Mouse (Mus musculus) cerebellum, postnatal 36 days (tissue): Measurements from ENCODE around the gene Cpne6.

Experiments used
- DNase-seq, 2 experiments: peaks; one replicate each; pipeline ENCODE4 v3.0.0; 2021 to 2022; ENCODE audit warnings: mixed read lengths in 2 of 2

Gene Cpne6

GRCm38 (mm10) chr14:55510125-55510731, at the start of gene Cpne6:
Cpne6 (plus strand) TSS chr14:55510445.
- no peak for DNase-seq

DNA sequence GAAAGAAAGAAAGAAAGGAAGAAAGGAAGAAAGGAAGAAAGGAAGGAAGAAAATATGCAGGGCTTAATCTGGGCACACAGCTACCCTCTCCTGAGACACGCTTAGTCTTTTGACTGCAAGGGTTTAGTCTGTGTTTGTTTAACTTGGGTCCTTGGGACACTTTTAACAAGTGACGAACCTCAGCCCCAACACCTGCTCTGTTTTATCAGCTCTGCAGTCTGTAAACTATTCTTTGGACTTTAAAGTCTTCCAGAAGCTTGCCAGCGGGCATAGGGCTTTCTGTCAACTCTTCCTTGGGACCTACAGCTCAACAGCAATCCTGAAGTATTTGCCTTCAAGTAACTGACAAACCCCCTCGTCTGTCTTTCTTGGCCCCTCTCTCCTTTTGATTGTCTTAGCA, 48.5 kb upstream of the Cpne6 start:
- no peak for DNase-seq

DNA sequence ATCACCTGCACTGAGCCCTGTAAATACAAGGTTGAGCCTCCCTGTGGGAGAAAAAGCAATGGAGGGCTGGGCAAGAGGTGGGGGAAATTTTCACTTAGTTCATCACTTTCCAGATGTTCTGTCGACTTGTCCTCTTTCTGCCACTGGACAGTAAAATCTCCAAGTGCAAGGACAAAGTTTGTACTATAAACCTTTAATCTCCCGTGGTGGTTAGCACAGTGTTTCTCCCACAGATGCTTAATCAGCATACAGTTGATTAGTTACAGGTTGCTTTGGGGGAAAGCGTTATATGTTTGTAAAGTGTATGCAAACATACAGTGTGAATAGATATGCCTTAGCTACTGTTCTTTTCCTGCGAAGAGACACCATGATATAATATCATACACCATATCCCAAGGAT, 43.8 kb upstream of the Cpne6 start:
- no peak for DNase-seq

- DNase-seq: no peak
Measured at GRCm38 (mm10) chr14:55467108-55467507, 43.1 kb upstream of the Cpne6 start.

DNA sequence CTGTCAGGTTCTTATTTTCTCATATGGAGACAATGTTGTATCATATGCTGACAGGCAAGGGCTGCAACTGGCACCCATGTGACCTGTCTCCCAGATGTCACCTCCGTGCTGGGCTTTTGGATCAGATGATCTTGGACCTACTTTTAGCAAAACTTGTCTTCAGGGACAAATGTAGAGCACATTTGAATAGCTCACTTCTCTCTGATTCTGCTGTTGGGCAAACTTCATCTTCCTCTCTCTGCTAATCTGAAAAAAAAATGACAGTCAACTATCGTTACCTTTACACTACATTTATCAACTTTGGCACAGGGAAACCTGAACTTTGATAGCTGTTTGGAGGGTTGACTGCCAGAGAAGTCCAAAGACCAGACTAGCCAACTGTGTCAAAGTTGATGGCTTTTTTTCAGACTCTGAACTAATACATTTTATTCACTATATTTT, 41.9 kb upstream of the Cpne6 start:
- DNase-seq: no peak

DNA sequence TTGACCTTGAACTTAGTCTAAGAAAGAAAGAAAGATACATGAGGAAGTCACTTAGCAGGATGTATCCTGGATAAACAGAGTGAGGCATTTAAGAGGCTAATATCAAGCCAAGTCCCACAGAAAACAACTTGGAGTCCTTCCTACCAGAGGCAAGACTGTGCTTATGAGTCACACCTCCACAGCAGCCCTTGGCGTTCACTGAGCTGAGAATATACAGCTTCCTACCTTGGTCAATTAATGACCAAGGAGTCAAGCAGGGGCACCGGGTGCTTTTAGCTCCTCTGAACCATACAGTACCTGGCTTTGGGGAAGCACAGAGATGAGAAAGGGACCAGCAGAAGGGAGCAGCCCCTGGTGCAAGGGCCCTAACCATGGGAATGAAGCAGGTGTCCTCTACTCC, 41.2 kb upstream of the Cpne6 start:
- no peak for DNase-seq

GRCm38 (mm10) chr14:55469821-55470220, 40.4 kb upstream of the Cpne6 start:
- no peak for DNase-seq

DNA sequence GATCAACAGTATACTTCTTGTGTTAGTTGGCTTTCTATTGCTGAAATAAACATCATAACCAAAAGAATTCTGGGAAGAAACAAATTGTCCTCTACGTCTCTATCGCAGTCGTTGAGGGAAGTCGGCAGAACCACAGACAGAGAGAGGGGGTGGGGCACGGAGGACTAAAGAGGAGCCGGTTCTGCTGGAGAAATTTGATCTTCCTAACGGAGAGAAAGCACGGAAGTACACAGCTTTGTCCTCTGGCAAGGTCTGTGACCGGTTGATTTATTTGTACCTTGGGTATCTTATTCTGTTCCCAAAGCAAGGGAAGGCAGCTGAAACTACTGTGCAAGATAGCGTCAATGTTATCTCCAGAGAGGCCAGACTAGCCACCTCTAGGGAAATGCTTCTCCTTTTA, 39.4 kb upstream of the Cpne6 start:
- DNase-seq: no peak

- no peak for DNase-seq
Measured at GRCm38 (mm10) chr14:55475654-55476053, 34.6 kb upstream of the Cpne6 start.

- DNase-seq: no peak
Measured at GRCm38 (mm10) chr14:55477421-55477820, 32.8 kb upstream of the Cpne6 start.

GRCm38 (mm10) chr14:55477829-55478228, 32.4 kb upstream of the Cpne6 start:
- no peak for DNase-seq

GRCm38 (mm10) chr14:55478651-55479599, 31.3 kb upstream of the Cpne6 start, which contains the start of gene Dhrs4:
Dhrs4 (plus strand) TSS chr14:55478758.
- peak; percentile 78 to 82 for DNase-seq

GRCm38 (mm10) chr14:55479629-55480028, 30.6 kb upstream of the Cpne6 start:
- no peak for DNase-seq

- no peak for DNase-seq
Measured at GRCm38 (mm10) chr14:55484430-55485085, 25.7 kb upstream of the Cpne6 start.

DNA sequence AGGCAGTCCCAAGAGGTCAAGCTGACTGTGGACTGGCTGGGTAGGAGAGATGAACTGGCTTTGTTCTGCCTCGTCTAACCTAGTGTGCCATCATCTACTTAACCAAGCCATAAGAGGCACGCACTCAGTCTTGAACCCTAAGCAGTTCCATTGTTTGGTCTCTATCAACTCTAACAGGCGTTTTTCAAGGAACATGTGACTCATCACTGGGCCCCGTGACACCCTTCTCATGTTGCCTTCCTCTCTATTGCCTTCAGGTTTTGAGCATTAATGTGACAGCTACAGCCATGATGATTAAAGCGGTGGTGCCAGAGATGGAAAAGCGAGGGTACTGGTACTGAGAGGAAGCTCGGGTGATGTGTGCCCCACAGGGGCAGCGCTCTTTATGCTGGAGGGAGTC, 23.4 kb upstream of the Cpne6 start:
- DNase-seq: no peak

GRCm38 (mm10) chr14:55490361-55491201, 19.7 kb upstream of the Cpne6 start, which contains the start of gene Carmil3:
Carmil3 (plus strand) TSS chr14:55490651.
- DNase-seq: peak; percentile 83 to 87

GRCm38 (mm10) chr14:55491291-55491833, 18.9 kb upstream of the Cpne6 start:
- peak; percentile 64 to 72 for DNase-seq

- DNase-seq: no peak
Measured at GRCm38 (mm10) chr14:55492103-55492502, 18.1 kb upstream of the Cpne6 start.

GRCm38 (mm10) chr14:55495509-55496240, 14.6 kb upstream of the Cpne6 start:
- DNase-seq: peak; percentile 58 to 63

- DNase-seq: no peak
Measured at GRCm38 (mm10) chr14:55496761-55497448, 13.3 kb upstream of the Cpne6 start.

- DNase-seq: peak; percentile 90 to 92
Measured at GRCm38 (mm10) chr14:55497449-55497821, 12.8 kb upstream of the Cpne6 start.
